Mouse (Mus musculus): ENCODE measurements around the gene Cyp2c54.
"Not testable (repeated sequence)": the region's sequence is repeated elsewhere in the genome, so short reads cannot be mapped to it uniquely, and the experiment has no call there.

Cyp2c54 gene

GRCm38 (mm10) chr19:40073701-40074100 lies at the start of gene Cyp2c54:
Gene Cyp2c54 (minus strand): TSS chr19:40073827.
- no peak for DNase-seq (ENCODE audit: low spot score in 2 of 2)

- DNase-seq (ENCODE audit: low spot score in 2 of 2), result not testable (repeated sequence)
Measured at GRCm38 (mm10) chr19:40119624-40120023, 46.0 kb upstream of the Cyp2c54 start.

GRCm38 (mm10) chr19:40091111-40091510 lies 17.5 kb upstream of the Cyp2c54 start:
- no peak for DNase-seq (ENCODE audit: low spot score in 2 of 2)

- DNase-seq (ENCODE audit: low spot score in 2 of 2), result not testable (repeated sequence)
Measured at GRCm38 (mm10) chr19:40089421-40089820, 15.8 kb upstream of the Cyp2c54 start, which contains the start of gene Cyp2c50. Gene Cyp2c50 (plus strand): TSS chr19:40089688.

- no peak for DNase-seq (ENCODE audit: low spot score in 2 of 2)
Measured at GRCm38 (mm10) chr19:40088381-40088780, 14.8 kb upstream of the Cyp2c54 start.

GRCm38 (mm10) chr19:39992140-39992539 lies 81.5 kb downstream of the Cyp2c54 start, which contains the start of gene Cyp2c37:
Gene Cyp2c37 (plus strand): TSS chr19:39992424.
- DNase-seq (ENCODE audit: low spot score in 2 of 2), result not testable (repeated sequence)

- DNase-seq (ENCODE audit: low spot score in 2 of 2), result no peak
Measured at GRCm38 (mm10) chr19:39989471-39989870, 84.2 kb downstream of the Cyp2c54 start.

Measured in frontal cortex, postnatal 36 days (tissue).